Mouse (Mus musculus) liver, embryonic 16.5 days (tissue): ENCODE results near the gene Sntg2. TPM values are rescaled to one million over a fixed set of nuclear protein-coding genes. Genes with fewer than 3 reads are reported as not detected.

Experiments used
- ATAC-seq: fragments of 200-750 bp; cut with Nextera tagmentation; 2 replicates; pipeline ENCODE4 v1.8.0; 2017; ENCODE audit warnings: low read depth, mild to moderate bottlenecking, moderate number of reproducible peaks, moderate library complexity
- H3K27ac ChIP-seq: fragments of 300-500 bp; sonication (generic); 2 replicates; pipeline ENCODE4 v1.5.1; 2014; ENCODE audit warnings: mild to moderate bottlenecking, low read length
- H3K27me3 ChIP-seq: fragments of 300-500 bp; sonication (generic); 2 replicates; pipeline ENCODE4 v1.6.1; 2014; ENCODE audit warnings: low read depth, low read length, mixed read lengths; ENCODE audit not compliant: control insufficient read depth, insufficient read depth
- H3K36me3 ChIP-seq: fragments of 300-500 bp; sonication (generic); 2 replicates; pipeline ENCODE4 v1.6.1; 2014; ENCODE audit warnings: mild to moderate bottlenecking; ENCODE audit not compliant: control insufficient read depth, insufficient read depth
- H3K4me1 ChIP-seq: fragments of 300-500 bp; sonication (generic); 2 replicates; pipeline ENCODE4 v1.6.1; 2014; ENCODE audit warnings: low read depth, low read length, mixed read lengths; ENCODE audit not compliant: control insufficient read depth
- H3K4me2 ChIP-seq: fragments of 300-500 bp; sonication (generic); 2 replicates; pipeline ENCODE4 v1.6.1; 2014; ENCODE audit warnings: low read depth, low read length, mixed read lengths
- H3K4me3 ChIP-seq: fragments of 300-500 bp; sonication (generic); 2 replicates; pipeline ENCODE4 v1.5.1; 2014; ENCODE audit warnings: low read depth, mild to moderate bottlenecking, low read length
- H3K9ac ChIP-seq: fragments of 300-500 bp; sonication (generic); 2 replicates; pipeline ENCODE4 v1.6.1; 2014; ENCODE audit warnings: low read depth, low read length
- H3K9me3 ChIP-seq: fragments of 300-500 bp; sonication (generic); replicated peaks from 2 replicates; pipeline ENCODE4 v1.6.1; 2016; ENCODE audit warnings: low read length; ENCODE audit not compliant: control insufficient read depth
- WGBS: fragments of 180-500 bp; shearing (Covaris S2); extraction: QIAGEN DNeasy Blood & Tissue Kit; methylation state at CpG from one replicate; pipeline ENCODE4 v1.1.7; 2014; ENCODE audit not compliant: insufficient replicate concordance; 5-methylcytosine and 5-hydroxymethylcytosine counted together
- polyA plus RNA-seq: library from polyadenylated mRNA; unstranded; fragments of >200 nt; fragmentation: Nextera tagmentation; extraction: Ambion mirVana; gene quantifications from 2 replicates; pipeline ENCODE4 v1.2.1, GENCODE M21; 2015

The Sntg2 gene
- polyA plus RNA-seq, 1 experiment from 2014 or later, result 0.59 TPM

DNA sequence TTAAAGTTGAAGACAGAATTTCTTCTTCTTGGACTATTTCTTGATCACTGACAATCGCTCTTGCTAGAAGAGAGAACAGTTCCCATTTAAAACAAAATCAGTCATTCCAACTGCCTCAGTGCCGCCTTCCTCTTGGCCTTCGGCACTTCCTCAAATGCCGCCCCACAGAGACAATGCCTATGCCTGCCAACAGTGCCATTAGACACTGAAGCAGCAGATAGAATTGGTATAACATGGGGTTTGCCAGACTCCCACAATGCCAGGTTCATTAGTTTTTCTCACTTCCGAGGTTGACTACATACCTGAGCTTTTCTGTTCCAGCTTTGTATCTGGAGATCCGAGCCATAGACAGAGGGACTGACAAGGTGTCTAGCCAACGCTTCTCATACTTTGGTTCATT is 115.5 kb downstream of the Sntg2 start:
- H3K9me3 ChIP-seq, result no peaks in the 10 kb centered on the region
- H3K9ac ChIP-seq, result no peak overlapping the region
- no peaks in the 10 kb centered on the region for H3K4me1 ChIP-seq
- no peak overlapping the region for H3K27ac ChIP-seq
- ATAC-seq, result no peak
- H3K4me2 ChIP-seq, result no peak overlapping the region
- no peaks in the 10 kb centered on the region for H3K36me3 ChIP-seq
- H3K27me3 ChIP-seq, result no peaks in the 10 kb centered on the region
- 44% methylated on average over 7 of the region's 7 CpGs for WGBS
- no peak overlapping the region for H3K4me3 ChIP-seq

DNA sequence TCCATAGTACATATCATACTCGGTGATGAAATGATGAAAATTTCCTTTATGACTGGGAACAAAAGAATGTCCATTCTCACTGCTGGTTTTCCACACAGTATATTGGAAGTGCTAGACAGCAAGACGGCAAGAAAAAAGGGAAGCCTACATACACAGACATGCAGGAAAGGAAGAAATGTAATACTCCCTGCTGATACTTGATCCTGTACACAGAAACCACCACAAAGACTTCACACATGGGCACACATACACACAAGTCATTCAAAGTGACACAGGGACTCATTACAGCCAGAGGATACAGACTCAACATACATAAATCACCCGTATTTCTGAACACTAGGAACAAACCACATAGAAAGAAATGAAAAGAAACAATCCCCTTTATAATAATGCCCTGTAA is 117.0 kb downstream of the Sntg2 start:
- H3K9me3 ChIP-seq, result no peaks in the 10 kb centered on the region
- WGBS, result 57% methylated on average over 3 of the region's 3 CpGs
- no peak overlapping the region for H3K27ac ChIP-seq
- no peak overlapping the region for H3K4me3 ChIP-seq
- H3K4me1 ChIP-seq, result no peaks in the 10 kb centered on the region
- ATAC-seq, result no peak
- no peaks in the 10 kb centered on the region for H3K36me3 ChIP-seq
- no peak overlapping the region for H3K9ac ChIP-seq
- no peaks in the 10 kb centered on the region for H3K27me3 ChIP-seq
- H3K4me2 ChIP-seq, result no peak overlapping the region

DNA sequence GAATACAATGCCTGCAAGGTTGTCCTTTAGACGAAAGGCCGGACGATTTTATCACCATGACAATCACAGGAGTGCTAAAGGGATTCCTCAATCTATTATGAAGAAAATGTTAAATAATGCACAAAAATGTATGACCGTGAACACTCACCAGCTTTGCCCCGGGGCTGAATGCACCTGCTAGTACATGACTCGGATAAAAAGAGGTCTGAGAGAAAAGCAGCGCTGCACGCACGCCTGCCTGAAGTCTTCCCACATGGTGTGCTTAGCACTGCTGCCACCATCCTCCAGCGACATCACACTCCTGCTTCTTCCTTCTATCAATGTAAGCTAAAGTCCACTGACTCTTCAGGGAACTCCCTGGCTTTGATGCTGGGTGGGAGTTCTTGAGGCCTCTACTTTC is 118.6 kb downstream of the Sntg2 start:
- H3K4me2 ChIP-seq, result no peak overlapping the region
- no peak overlapping the region for H3K27ac ChIP-seq
- no peaks in the 10 kb centered on the region for H3K36me3 ChIP-seq
- no peak overlapping the region for H3K4me3 ChIP-seq
- H3K27me3 ChIP-seq, result no peaks in the 10 kb centered on the region
- no peaks in the 10 kb centered on the region for H3K9me3 ChIP-seq
- WGBS, result 76% methylated on average over 10 of the region's 10 CpGs
- ATAC-seq, result no peak
- H3K9ac ChIP-seq, result no peak overlapping the region
- no peaks in the 10 kb centered on the region for H3K4me1 ChIP-seq

DNA sequence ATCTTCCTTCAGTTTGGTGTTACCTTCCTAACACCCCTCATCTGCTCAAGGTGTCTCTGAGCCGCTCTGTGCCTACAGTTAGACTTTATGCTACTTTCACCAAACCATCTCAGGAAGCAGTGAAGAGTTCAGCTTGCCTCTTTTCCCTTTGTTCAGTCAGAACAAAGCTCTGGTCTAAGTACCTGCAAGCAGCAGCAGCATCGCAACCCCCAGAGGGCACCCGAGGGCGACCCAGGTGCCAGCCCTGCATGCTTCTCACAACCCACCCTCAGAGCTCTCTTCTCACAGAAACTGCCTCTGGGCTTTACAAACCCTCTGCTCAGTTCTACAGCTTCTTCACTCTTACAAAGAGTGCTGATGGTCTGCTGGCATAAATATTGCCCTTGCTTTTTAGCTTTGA is 120.8 kb downstream of the Sntg2 start:
- Histone ChIP-seq H3K27me3 (no peaks in the 10 kb centered on the region), H3K9ac (no peak overlapping the region), H3K4me2 (no peak overlapping the region), H3K9me3 (no peaks in the 10 kb centered on the region), H3K4me1 (no peaks in the 10 kb centered on the region), H3K27ac (no peak overlapping the region), H3K4me3 (no peak overlapping the region), H3K36me3 (no peaks in the 10 kb centered on the region)
- 59% methylated on average over 4 of the region's 4 CpGs for WGBS
- no peak for ATAC-seq

DNA sequence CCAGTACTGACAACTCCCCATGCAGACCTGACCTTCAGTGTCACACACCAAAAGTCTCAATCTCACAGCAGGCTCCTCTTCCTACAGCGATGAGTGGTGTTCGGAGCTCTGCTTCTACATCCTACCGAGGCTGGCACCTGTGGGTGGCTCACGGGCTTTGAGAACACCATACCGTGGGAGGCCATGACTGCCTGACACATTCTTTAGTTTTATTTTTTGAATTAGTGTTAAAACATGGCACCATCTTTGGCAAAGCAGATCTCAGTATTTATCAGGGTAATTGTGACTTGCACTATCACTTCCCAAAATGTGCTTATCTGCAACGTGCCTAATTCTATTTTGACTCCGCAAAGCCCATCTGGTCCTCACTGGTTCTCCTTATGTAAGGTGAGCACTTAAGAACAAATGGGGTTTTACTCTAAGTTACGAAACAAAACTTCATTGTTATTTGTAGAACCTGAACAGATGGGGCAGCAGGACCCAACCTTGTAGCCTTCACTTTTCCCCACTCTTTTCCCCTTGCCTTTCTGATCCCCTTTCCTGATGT is 121.8 kb downstream of the Sntg2 start:
- no peak overlapping the region for H3K27ac ChIP-seq
- no peaks in the 10 kb centered on the region for H3K27me3 ChIP-seq
- no peaks in the 10 kb centered on the region for H3K4me1 ChIP-seq
- no peak for ATAC-seq
- no peak overlapping the region for H3K4me2 ChIP-seq
- no peaks in the 10 kb centered on the region for H3K36me3 ChIP-seq
- H3K9me3 ChIP-seq, result no peaks in the 10 kb centered on the region
- H3K4me3 ChIP-seq, result no peak overlapping the region
- WGBS, result 63% methylated on average over 8 of the region's 8 CpGs
- H3K9ac ChIP-seq, result no peak overlapping the region

DNA sequence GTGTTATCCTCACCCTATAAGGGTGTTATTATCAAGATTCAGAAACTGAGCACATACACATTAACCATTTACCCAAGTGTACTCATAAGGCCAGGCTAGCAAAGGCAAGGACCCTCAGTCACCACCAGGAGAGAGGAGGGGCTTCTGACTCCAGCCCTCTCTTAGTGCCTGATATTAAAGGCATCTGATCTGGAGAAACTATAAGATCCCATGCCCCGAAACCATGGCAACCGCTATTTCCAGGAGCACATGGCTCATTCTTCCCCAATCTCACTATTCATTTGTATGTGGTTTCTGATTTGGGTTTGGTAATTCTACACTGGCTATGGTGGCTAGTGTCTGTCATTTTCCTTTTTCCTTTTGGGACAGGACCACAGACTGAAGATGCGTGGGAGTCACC is 124.1 kb downstream of the Sntg2 start:
- Histone ChIP-seq H3K9ac (no peak overlapping the region), H3K4me1 (no peaks in the 10 kb centered on the region), H3K4me3 (no peak overlapping the region), H3K27ac (no peak overlapping the region), H3K27me3 (no peaks in the 10 kb centered on the region), H3K4me2 (no peak overlapping the region), H3K9me3 (no peaks in the 10 kb centered on the region), H3K36me3 (no peaks in the 10 kb centered on the region)
- 70% methylated on average over 3 of the region's 3 CpGs for WGBS
- ATAC-seq, result no peak

DNA sequence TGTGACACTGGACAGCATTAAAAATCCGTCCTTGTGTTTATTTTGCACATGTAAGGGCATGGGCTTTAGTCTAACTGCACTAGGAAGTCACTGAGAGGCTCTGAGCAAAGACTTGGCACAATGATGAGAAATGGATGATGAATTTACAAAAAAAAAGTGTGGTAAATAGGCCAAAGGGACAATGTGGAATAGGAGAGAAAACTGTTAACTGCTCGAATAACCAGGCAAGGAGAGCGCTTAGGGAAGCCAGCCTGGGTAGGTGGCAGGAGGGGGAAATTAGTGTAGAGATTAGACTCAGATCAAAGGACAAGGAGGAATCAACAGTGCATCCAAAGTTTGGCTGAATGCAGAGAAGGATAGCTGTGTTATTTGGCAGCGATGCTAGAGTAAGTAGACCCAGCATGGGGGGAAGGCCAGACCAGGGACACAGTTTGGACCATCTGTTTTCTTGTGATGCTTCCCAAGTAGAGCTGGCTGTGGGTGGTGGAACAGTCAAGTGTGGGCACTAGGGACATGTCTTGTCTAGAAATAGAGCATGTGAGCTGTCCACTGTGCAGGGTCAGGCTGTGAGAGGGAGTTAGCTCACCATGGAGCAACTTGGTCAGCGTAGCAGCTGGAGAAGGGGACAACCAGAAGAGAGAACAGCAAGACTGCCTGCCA is 126.8 kb downstream of the Sntg2 start:
- no peak overlapping the region for H3K4me3 ChIP-seq
- no peaks in the 10 kb centered on the region for H3K36me3 ChIP-seq
- no peak for ATAC-seq
- 68% methylated on average over 5 of the region's 5 CpGs for WGBS
- H3K27ac ChIP-seq, result no peak overlapping the region
- no peak overlapping the region for H3K4me2 ChIP-seq
- no peak overlapping the region for H3K9ac ChIP-seq
- no peaks in the 10 kb centered on the region for H3K4me1 ChIP-seq
- no peaks in the 10 kb centered on the region for H3K27me3 ChIP-seq
- no peaks in the 10 kb centered on the region for H3K9me3 ChIP-seq

DNA sequence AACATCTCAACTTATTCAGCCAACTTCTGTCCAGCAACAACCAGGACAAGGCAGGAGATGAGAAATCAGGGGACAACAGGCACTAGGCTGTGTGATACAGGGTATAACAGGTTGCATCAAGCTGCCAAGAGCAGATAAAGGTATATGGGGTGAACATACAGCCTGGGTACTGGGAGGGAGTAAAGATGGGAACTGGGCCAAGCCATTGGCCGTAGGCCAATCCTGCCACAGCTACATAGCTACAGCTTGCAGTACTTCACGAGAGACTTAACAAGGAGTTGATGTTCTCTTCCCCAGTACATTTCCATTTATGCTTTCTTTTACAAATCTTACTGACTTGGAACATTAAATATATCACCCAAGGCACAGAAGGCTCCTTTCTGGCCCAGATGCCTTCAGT is 129.0 kb downstream of the Sntg2 start:
- WGBS, result 52% methylated on average over 2 of the region's 2 CpGs
- no peak overlapping the region for H3K27ac ChIP-seq

DNA sequence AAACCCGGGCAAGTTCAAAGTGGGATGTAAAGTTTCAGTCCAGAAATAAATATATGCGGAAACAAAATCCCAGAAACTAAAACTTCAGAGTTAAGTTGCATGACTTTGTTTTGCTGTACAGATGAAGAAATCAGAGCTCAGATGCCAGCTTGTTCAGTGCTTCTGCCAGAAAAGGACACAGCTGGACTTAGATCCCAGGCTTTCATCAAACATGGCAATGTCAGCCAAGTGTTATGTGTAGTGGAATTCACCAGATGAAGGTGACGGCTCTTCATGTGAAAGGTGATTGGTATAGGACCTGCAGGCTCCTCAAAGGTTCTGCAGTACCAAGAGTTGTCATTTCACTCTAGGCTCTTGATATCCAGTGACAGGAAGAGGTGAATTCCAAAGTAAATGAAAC is 132.3 kb downstream of the Sntg2 start:
- H3K4me3 ChIP-seq, result no peak overlapping the region
- 70% methylated on average over 3 of the region's 3 CpGs for WGBS
- H3K36me3 ChIP-seq, result no peaks in the 10 kb centered on the region
- H3K9me3 ChIP-seq, result no peaks in the 10 kb centered on the region
- no peaks in the 10 kb centered on the region for H3K4me1 ChIP-seq
- no peak overlapping the region for H3K4me2 ChIP-seq
- no peak overlapping the region for H3K27ac ChIP-seq
- no peaks in the 10 kb centered on the region for H3K27me3 ChIP-seq
- no peak overlapping the region for H3K9ac ChIP-seq
- no peak for ATAC-seq

More for the DNA sequence above, 129.0 kb downstream of the Sntg2 start:
- no peak overlapping the region for H3K4me3 ChIP-seq
- H3K9ac ChIP-seq, result no peak overlapping the region
- H3K27me3 ChIP-seq, result no peaks in the 10 kb centered on the region
- H3K9me3 ChIP-seq, result no peaks in the 10 kb centered on the region
- H3K4me1 ChIP-seq, result no peaks in the 10 kb centered on the region
- no peaks in the 10 kb centered on the region for H3K36me3 ChIP-seq
- no peak for ATAC-seq
- no peak overlapping the region for H3K4me2 ChIP-seq
